Mouse (Mus musculus): ENCODE measurements at regions not wholly inside any gene's neighbourhood (a gene's known extent, or its start where the extent isn't known, plus 50 kb on each side); places are given as distances from the start of the nearest gene placed in this dataset.
A peak's percentile ranks its signal among the peaks of the same experiment; 100 is the strongest.

DNA sequence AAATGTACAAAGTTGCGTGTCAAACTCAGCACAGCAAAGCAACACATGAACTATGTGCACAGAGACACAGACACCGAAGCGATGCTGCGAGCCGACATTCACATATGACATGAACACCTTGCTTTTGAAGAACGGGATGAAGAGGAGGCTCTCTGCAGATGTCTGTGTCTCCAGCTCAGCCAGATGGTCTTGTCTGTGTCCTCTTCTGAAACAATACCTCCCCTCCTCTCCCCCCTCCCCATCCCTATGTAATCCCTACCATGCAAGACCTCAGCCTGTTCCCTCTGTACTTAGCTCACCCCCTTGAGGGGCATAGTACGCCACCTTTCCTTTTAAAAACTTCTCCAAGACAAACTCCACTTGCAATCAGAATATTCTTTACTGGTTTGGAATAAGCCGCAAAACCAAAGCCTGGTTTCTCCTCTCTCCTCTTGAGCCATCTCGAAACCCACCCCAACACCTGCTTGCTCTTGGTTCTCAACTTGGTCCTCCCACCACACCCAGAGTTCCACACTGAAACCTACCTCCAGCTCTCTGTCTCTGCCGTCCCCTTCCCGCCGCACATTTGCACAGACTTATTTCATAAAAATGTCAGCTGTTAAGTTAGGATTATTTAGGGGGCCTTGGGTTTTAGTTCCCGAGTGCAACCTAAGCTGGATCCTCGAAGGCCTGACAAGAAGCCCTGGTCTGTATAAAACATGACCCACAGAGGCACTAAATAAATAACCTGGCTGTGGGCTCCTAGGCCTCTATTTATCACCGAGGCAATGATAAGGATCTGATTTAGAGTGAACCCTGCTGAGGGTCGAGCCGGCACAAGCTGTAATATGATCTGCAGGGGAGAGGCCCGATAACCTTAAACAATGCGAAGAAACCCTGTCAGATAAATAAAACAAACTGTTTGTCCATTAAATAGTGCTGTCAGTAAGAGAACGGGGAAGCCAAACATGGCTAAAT, 327.1 kb upstream of the Sall1 start:
- Histone ChIP-seq H3K9ac (ENCODE audit: low read depth, low read length) (no peak overlapping the region), H3K27ac (replicated peaks; ENCODE audit: insufficient read depth, low read depth, low read length) (no peak overlapping the region), H3K79me2 (ENCODE audit: control insufficient read depth, insufficient read depth, low read length) (no peaks in the 10 kb centered on the region), H3K27me3 (ENCODE audit: control insufficient read depth, insufficient read depth, low read length) (peaks cover 8% of the 10 kb centered on the region; the same call in 1 of the 2 replicates), H3K4me3 (ENCODE audit: insufficient read depth, low read depth, low read length) (no peak overlapping the region), H3K4me1 (ENCODE audit: control insufficient read depth, insufficient read depth, low read length) (no peaks in the 10 kb centered on the region), H3K36me3 (ENCODE audit: control insufficient read depth, insufficient read depth, low read length) (no peaks in the 10 kb centered on the region)
- TF ChIP-seq POLR2A (IDR thresholded peaks at IDR 0.05; ENCODE audit: extremely low read depth, insufficient read depth, low read length) = no peak
- no peak for TF ChIP-seq CTCF (IDR thresholded peaks at IDR 0.05; ENCODE audit: low read depth, low read length)
- WGBS = 71% methylated on average over 20 of the region's 20 CpGs
- no peak for DNase-seq (ENCODE audit: extremely low read depth, low read depth, low spot score)

DNA sequence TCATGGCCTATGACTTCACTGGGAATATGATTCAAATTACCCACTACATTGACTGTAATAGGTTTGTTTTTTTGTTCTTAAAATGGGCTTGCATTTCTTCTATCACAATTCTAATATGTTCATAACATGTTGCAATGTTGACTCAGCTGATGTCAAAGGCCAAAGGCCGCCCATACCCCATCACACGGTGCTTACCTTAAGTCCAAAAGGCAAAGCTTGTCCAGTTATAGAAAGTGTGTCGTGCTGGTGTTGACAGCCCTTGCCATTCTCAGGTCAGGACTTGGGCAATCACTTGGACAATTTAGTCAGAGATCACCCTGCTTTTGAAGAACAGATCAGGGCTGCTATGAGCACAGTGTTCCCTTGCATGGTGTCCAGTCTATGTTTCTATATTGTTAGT, 321.5 kb upstream of the Sall1 start:
- no peak for TF ChIP-seq POLR2A (IDR thresholded peaks at IDR 0.05; ENCODE audit: extremely low read depth, insufficient read depth, low read length)
- TF ChIP-seq CTCF (IDR thresholded peaks at IDR 0.05; ENCODE audit: low read depth, low read length) = no peak
- H3K36me3 ChIP-seq (ENCODE audit: control insufficient read depth, insufficient read depth, low read length) = no peaks in the 10 kb centered on the region
- H3K4me3 ChIP-seq (ENCODE audit: insufficient read depth, low read depth, low read length) = no peak overlapping the region
- no peak overlapping the region for H3K9ac ChIP-seq (ENCODE audit: low read depth, low read length)
- peaks cover 6% of the 10 kb centered on the region; the same call in 1 of the 2 replicates for H3K4me1 ChIP-seq (ENCODE audit: control insufficient read depth, insufficient read depth, low read length)
- H3K27me3 ChIP-seq (ENCODE audit: control insufficient read depth, insufficient read depth, low read length) = peaks cover 8% of the 10 kb centered on the region; the same call in 1 of the 2 replicates
- no peaks in the 10 kb centered on the region for H3K79me2 ChIP-seq (ENCODE audit: control insufficient read depth, insufficient read depth, low read length)
- no peak overlapping the region for H3K27ac ChIP-seq (replicated peaks; ENCODE audit: insufficient read depth, low read depth, low read length)
- 22% methylated on average over 3 of the region's 3 CpGs for WGBS
- peak; percentile 95 for DNase-seq (ENCODE audit: extremely low read depth, low read depth, low spot score)

DNA sequence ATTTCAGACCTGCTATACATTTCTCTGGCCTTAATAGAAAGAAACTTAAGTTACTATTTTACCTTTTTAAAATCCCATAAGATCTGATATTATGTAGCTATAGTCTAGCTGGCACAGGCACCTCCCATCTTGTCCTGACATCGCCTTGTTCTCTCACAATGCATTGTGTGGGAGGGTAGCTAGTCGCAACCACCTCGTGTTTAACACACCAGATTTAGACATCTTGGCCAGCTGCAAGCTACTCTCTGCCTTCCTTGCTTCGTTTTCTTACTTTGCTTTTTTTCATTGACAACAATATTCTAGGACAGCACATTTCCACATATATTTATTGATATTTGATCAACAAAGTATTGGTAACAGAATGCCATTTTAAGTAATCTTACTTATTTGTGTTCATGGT, 314.4 kb upstream of the Sall1 start:
- Histone ChIP-seq H3K4me3 (ENCODE audit: insufficient read depth, low read depth, low read length) (no peak overlapping the region), H3K4me1 (ENCODE audit: control insufficient read depth, insufficient read depth, low read length) (no peaks in the 10 kb centered on the region), H3K36me3 (ENCODE audit: control insufficient read depth, insufficient read depth, low read length) (no peaks in the 10 kb centered on the region), H3K79me2 (ENCODE audit: control insufficient read depth, insufficient read depth, low read length) (no peaks in the 10 kb centered on the region), H3K27me3 (ENCODE audit: control insufficient read depth, insufficient read depth, low read length) (peaks cover 4% of the 10 kb centered on the region; the same call in 1 of the 2 replicates), H3K9ac (ENCODE audit: low read depth, low read length) (no peak overlapping the region), H3K27ac (replicated peaks; ENCODE audit: insufficient read depth, low read depth, low read length) (no peak overlapping the region)
- WGBS = 87% methylated on average over 4 of the region's 4 CpGs
- no peak for DNase-seq (ENCODE audit: extremely low read depth, low read depth, low spot score)
- TF ChIP-seq CTCF (IDR thresholded peaks at IDR 0.05; ENCODE audit: low read depth, low read length) (no peak), POLR2A (IDR thresholded peaks at IDR 0.05; ENCODE audit: extremely low read depth, insufficient read depth, low read length) (no peak)

DNA sequence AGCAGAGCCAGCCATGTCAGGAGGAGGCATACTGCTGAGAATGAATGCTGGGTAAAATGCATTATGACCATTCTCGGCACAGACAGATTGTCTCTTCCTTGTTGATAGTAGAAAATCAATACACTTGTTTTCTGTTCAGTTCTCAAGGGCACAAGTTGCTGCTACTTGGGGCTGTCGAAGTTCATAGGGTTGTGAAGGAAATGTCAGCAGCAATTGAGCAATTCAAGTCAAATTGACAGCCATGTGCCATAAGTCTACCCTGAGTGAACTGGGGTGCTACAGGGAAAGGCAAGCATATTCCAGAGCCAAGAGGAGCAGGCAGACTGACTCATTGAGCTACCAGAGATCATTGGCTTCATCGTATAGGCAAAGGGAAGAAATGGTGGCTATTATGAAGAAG, 301.6 kb upstream of the Sall1 start:
- no peaks in the 10 kb centered on the region for H3K36me3 ChIP-seq (ENCODE audit: control insufficient read depth, insufficient read depth, low read length)
- no peak overlapping the region for H3K27ac ChIP-seq (replicated peaks; ENCODE audit: insufficient read depth, low read depth, low read length)
- H3K79me2 ChIP-seq (ENCODE audit: control insufficient read depth, insufficient read depth, low read length) = no peaks in the 10 kb centered on the region
- H3K27me3 ChIP-seq (ENCODE audit: control insufficient read depth, insufficient read depth, low read length) = peaks cover 3% of the 10 kb centered on the region; the same call in 1 of the 2 replicates
- no peak overlapping the region for H3K4me3 ChIP-seq (ENCODE audit: insufficient read depth, low read depth, low read length)
- 47% methylated on average over 3 of the region's 3 CpGs for WGBS
- TF ChIP-seq POLR2A (IDR thresholded peaks at IDR 0.05; ENCODE audit: extremely low read depth, insufficient read depth, low read length) (no peak), CTCF (IDR thresholded peaks at IDR 0.05; ENCODE audit: low read depth, low read length) (no peak)
- peak; percentile 61 for DNase-seq (ENCODE audit: extremely low read depth, low read depth, low spot score)
- H3K4me1 ChIP-seq (ENCODE audit: control insufficient read depth, insufficient read depth, low read length) = peaks cover 1% of the 10 kb centered on the region; the same call in 1 of the 2 replicates
- H3K9ac ChIP-seq (ENCODE audit: low read depth, low read length) = no peak overlapping the region

DNA sequence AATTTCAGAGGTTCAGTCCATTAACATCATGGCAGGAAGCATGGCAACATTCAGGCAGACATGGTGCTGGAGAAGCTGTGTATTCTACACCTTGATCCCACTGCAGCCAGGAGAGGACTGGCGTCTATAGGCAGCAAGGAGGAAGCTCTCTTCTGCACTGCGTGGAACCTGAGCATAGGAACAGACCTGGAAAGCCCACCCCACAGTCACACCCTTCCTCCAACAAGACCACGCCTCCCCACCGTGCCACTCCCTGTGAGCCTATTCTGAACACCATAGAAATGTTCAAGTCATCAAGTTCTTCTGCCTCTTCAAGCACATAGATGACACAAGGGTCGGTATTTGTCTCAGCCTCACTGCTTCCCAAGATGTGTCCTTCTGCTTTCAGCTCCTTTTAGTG, 297.7 kb upstream of the Sall1 start:
- H3K27ac ChIP-seq (replicated peaks; ENCODE audit: insufficient read depth, low read depth, low read length) = no peak overlapping the region
- no peak for DNase-seq (ENCODE audit: extremely low read depth, low read depth, low spot score)
- H3K4me1 ChIP-seq (ENCODE audit: control insufficient read depth, insufficient read depth, low read length) = peaks cover 1% of the 10 kb centered on the region; the same call in 1 of the 2 replicates
- no peak overlapping the region for H3K9ac ChIP-seq (ENCODE audit: low read depth, low read length)
- H3K36me3 ChIP-seq (ENCODE audit: control insufficient read depth, insufficient read depth, low read length) = no peaks in the 10 kb centered on the region
- WGBS = 89% methylated on average over 5 of the region's 5 CpGs
- TF ChIP-seq CTCF (IDR thresholded peaks at IDR 0.05; ENCODE audit: low read depth, low read length) = no peak
- no peak for TF ChIP-seq POLR2A (IDR thresholded peaks at IDR 0.05; ENCODE audit: extremely low read depth, insufficient read depth, low read length)
- H3K4me3 ChIP-seq (ENCODE audit: insufficient read depth, low read depth, low read length) = no peak overlapping the region
- H3K27me3 ChIP-seq (ENCODE audit: control insufficient read depth, insufficient read depth, low read length) = no peaks in the 10 kb centered on the region
- H3K79me2 ChIP-seq (ENCODE audit: control insufficient read depth, insufficient read depth, low read length) = no peaks in the 10 kb centered on the region

DNA sequence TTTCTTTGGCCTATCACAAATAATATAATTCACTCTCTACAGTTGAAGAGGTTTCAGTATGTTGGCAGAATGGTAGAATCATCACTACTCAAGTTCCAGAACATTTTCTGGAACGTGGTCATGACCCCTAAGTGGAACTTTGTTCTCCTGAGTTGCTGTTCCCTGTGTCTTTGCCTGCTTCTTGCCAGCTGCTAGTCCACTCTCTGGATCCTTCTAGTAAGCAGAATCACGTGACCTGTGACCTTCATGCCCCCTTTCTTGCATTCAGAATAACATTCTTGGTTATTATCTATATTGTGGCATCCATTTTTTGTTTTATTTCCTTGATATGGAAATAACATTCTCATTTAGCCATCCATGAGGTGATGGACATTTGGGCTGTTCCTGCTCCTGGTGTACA, 291.5 kb upstream of the Sall1 start:
- DNase-seq (ENCODE audit: extremely low read depth, low read depth, low spot score) = no peak
- no peaks in the 10 kb centered on the region for H3K36me3 ChIP-seq (ENCODE audit: control insufficient read depth, insufficient read depth, low read length)
- TF ChIP-seq POLR2A (IDR thresholded peaks at IDR 0.05; ENCODE audit: extremely low read depth, insufficient read depth, low read length) = no peak
- TF ChIP-seq CTCF (IDR thresholded peaks at IDR 0.05; ENCODE audit: low read depth, low read length) = no peak

More for the DNA sequence above, 291.5 kb upstream of the Sall1 start:
- no peaks in the 10 kb centered on the region for H3K27me3 ChIP-seq (ENCODE audit: control insufficient read depth, insufficient read depth, low read length)
- H3K79me2 ChIP-seq (ENCODE audit: control insufficient read depth, insufficient read depth, low read length) = no peaks in the 10 kb centered on the region
- H3K4me1 ChIP-seq (ENCODE audit: control insufficient read depth, insufficient read depth, low read length) = no peaks in the 10 kb centered on the region
- no peak overlapping the region for H3K4me3 ChIP-seq (ENCODE audit: insufficient read depth, low read depth, low read length)
- no peak overlapping the region for H3K27ac ChIP-seq (replicated peaks; ENCODE audit: insufficient read depth, low read depth, low read length)
- 82% methylated on average over 2 of the region's 2 CpGs for WGBS
- no peak overlapping the region for H3K9ac ChIP-seq (ENCODE audit: low read depth, low read length)
